Mouse (Mus musculus): ENCODE results near the gene Slc16a9. TPM values are rescaled to one million over a fixed set of nuclear protein-coding genes. Genes with fewer than 3 reads are reported as not detected.

Gene Slc16a9
- polyA plus RNA-seq (2014; fragmentation: Illumina TruSeq; extraction: RNeasy Lipid Tissue Mini Kit (QIAGEN cat#74804); ENCODE audit: low replicate concordance), result 20.0 TPM

DNA sequence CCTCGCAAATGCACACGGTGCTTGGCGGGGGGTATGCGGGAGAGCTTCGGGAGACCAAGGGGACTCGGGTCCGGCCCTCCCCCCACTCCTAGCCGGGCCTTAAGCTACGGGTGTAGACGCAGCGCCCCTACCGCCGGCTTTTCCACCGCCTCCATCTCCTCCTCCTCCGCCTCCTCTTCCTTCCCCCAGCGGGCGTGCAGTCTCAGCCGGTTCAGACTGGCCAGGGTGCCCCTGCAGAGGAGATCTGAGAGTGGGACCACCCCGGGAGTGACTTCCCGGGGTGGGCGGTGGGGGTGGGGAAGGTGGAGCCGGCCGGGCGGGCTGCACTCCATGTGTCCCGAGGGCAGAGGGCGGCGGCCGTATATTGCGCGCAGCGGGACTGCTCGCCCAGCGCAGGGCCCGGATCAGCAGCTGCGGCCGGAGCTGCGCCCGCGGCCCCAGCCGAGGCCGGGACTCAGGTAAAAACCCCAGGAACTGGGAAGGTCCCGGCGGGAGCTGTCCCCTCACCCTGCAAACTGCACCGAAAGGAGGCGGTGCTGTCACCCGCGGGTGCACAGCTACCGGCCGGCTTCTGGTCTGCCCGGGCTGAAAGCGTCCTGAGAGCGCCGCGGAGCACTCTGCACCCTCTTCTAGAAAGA, at the start of gene Slc16a9:
Gene Slc16a9, plus strand, starts transcription at position 180 of the 638 bp plus-strand sequence.

DNA sequence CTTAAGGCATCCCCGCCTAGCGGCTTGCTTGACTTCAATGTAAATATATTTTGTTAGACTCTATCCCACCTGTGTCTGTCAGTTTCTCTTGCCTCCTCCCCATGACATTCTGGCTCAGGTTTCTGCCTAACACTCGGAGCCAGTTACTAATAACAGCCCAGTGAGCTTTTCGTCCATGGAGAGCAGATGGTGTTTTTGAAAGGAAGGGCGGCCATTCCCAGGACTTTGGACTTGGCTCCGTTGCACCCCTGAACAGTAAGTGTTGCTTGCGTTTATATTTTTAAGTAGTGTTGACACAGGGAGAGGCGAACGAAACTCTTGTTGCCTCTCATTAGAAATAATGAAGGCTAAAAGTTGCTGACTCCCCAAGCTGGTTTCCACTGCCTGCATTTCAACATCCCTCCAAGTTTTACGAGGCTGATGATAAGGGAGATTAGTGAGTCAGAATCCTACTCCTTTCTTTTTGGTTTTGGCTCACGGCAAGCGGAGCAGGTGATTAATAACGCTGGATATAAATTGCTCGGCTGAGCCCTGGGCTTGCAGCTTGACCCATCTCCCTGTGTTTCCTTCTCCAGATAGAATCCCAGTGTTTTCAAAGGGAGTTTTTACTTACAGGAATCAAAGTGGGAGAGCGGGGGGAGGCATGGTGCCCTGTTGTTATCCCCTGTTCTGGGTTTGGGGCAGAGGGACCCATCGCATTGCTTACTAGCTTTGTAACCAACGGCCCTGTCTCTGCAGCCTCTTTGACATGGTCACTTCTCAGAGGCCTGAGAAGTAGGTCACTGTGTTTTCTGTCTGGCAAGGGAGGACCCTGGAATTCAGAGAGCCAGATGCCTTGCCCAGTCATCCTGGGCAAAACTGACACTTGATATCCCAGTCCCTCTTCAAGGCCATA, 40.1 kb upstream of the Slc16a9 start, which contains the start of gene Mrln:
Gene Mrln, plus strand, starts transcription at position 160 of the 895 bp plus-strand sequence.

Other genes starting within 250 kb of the Slc16a9 start
- gene Ccdc6, start 148.0 kb upstream of the Slc16a9 start, polyA plus RNA-seq (2014; fragmentation: Illumina TruSeq; extraction: RNeasy Lipid Tissue Mini Kit (QIAGEN cat#74804); ENCODE audit: low replicate concordance), result 43.7 TPM
- gene Mrln, start 40.4 kb upstream of the Slc16a9 start, polyA plus RNA-seq (2014; fragmentation: Illumina TruSeq; extraction: RNeasy Lipid Tissue Mini Kit (QIAGEN cat#74804); ENCODE audit: low replicate concordance), result not detected
- 4.0 TPM for gene Fam13c, start 195.4 kb downstream of the Slc16a9 start, polyA plus RNA-seq (2014; fragmentation: Illumina TruSeq; extraction: RNeasy Lipid Tissue Mini Kit (QIAGEN cat#74804); ENCODE audit: low replicate concordance)